Mouse (Mus musculus) liver, postnatal 0 days (tissue): ENCODE measurements around the gene Dsel. TPM values are rescaled to one million over a fixed set of nuclear protein-coding genes. Genes with fewer than 3 reads are reported as not detected.

Experiments used
- ATAC-seq: fragments of 200-750 bp; cut with Nextera tagmentation; 2 replicates; pipeline ENCODE4 v1.8.0; 2017; ENCODE audit warnings: mild to moderate bottlenecking, moderate library complexity
- DNase-seq: peaks from one replicate; pipeline ENCODE4 v3.0.0-alpha.2; 2016
- H3K27ac ChIP-seq: fragments of 300-500 bp; sonication (generic); 2 replicates; pipeline ENCODE4 v1.5.1; 2014; ENCODE audit warnings: antibody characterized with exemption, moderate library complexity, mild to moderate bottlenecking, low read depth
- H3K27me3 ChIP-seq: fragments of 300-500 bp; sonication (generic); 2 replicates; pipeline ENCODE4 v1.6.1; 2014; ENCODE audit warnings: low read length, control low read depth, mixed read lengths; ENCODE audit not compliant: insufficient read depth
- H3K36me3 ChIP-seq: fragments of 300-500 bp; sonication (generic); replicated peaks from 2 replicates; pipeline ENCODE4 v1.6.1; 2014; ENCODE audit warnings: mild to moderate bottlenecking, control low read depth, low read length, moderate library complexity, mixed read lengths; ENCODE audit not compliant: insufficient read depth
- H3K4me1 ChIP-seq: fragments of 300-500 bp; sonication (generic); 2 replicates; pipeline ENCODE4 v1.6.1; 2014; ENCODE audit warnings: antibody characterized with exemption, mild to moderate bottlenecking, control low read depth; ENCODE audit not compliant: insufficient read depth
- H3K4me2 ChIP-seq: fragments of 300-500 bp; sonication (generic); 2 replicates; pipeline ENCODE4 v1.6.1; 2014; ENCODE audit warnings: low read depth, mild to moderate bottlenecking, low read length, moderate library complexity, mixed read lengths
- H3K4me3 ChIP-seq: fragments of 300-500 bp; sonication (generic); 2 replicates; pipeline ENCODE4 v1.5.1; 2014; ENCODE audit warnings: low read depth, low read length
- H3K9ac ChIP-seq: fragments of 300-500 bp; sonication (generic); replicated peaks from 2 replicates; pipeline ENCODE4 v1.6.1; 2014; ENCODE audit warnings: mild to moderate bottlenecking, moderate library complexity
- H3K9me3 ChIP-seq: fragments of 300-500 bp; sonication (generic); 2 replicates; pipeline ENCODE4 v1.6.1; 2016; ENCODE audit warnings: mild to moderate bottlenecking, control low read depth, low read length, mixed read lengths
- CTCF ChIP-seq: sonication (generic); IDR thresholded peaks from 2 replicates; pipeline ENCODE4 v1.5.1; 2016; ENCODE audit warnings: antibody characterized with exemption, low read depth
- EP300 ChIP-seq: IDR thresholded peaks from 2 replicates; pipeline ENCODE4 v1.6.1; 2016; ENCODE audit warnings: antibody characterized with exemption, low read depth, mild to moderate bottlenecking
- WGBS: fragments of 180-500 bp; shearing (Covaris S2); extraction: QIAGEN DNeasy Blood & Tissue Kit; methylation state at CpG from one replicate; pipeline ENCODE4 v1.1.7; 2014; ENCODE audit not compliant: insufficient replicate concordance; 5-methylcytosine and 5-hydroxymethylcytosine counted together
- polyA plus RNA-seq: library from polyadenylated mRNA; unstranded; fragments of >200 nt; fragmentation: Nextera tagmentation; extraction: Ambion mirVana; gene quantifications from 2 replicates; pipeline ENCODE4 v1.2.1, GENCODE M21; 2015

The Dsel gene
- polyA plus RNA-seq, 1 experiment from 2014 or later: 0.35 TPM

DNA sequence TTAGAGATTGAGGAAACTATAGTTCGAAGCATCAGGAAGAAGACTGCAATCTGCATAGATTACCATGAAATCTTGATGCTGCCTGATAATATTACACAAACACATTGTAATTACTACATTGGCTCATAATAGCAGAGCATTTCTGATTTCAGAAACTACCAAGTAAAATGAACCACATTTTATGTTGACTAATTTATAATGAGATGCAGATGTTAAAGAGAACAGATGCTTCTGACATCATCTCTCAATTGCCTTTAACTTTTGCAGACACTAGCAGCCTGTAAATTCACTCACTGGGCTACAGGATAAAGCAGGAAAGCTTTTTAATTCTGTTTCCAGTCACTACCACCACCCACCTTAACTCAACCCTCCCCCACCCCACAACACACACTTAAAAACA lies 6.9 kb downstream of the Dsel start:
- Histone ChIP-seq H3K4me3 (no peak overlapping the region), H3K4me1 (no peaks in the 10 kb centered on the region), H3K27ac (no peak overlapping the region), H3K4me2 (no peak overlapping the region), H3K9me3 (no peaks in the 10 kb centered on the region), H3K9ac (no peak overlapping the region), H3K27me3 (no peaks in the 10 kb centered on the region), H3K36me3 (no peaks in the 10 kb centered on the region)
- ATAC-seq: no peak
- TF ChIP-seq CTCF (no peak), EP300 (no peak)
- no peak for DNase-seq
- WGBS: 74% methylated on average over 1 of the region's 1 CpGs

DNA sequence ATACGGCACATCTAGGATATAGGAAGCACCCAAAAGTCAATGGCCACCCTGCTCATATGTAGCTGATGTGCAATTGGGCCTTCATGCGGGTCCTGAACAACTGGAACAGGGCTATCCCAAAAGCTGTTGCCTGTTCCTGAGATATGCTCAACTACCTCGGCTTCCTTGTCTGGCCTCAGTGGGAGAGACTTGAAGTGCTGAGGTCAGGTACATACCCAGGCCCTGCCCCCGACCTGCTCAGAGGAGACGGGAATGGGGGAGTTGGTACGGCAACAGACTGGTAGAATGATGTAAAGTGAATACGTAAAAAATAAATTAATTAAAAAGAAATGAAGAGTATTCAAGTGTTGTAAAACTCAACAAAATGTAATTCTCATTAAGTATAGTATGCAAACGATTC lies 12.3 kb downstream of the Dsel start:
- TF ChIP-seq EP300 (no peak), CTCF (no peak)
- no peaks in the 10 kb centered on the region for H3K4me1 ChIP-seq
- H3K27ac ChIP-seq: no peak overlapping the region
- no peak overlapping the region for H3K4me3 ChIP-seq
- 82% methylated on average over 8 of the region's 8 CpGs for WGBS
- no peaks in the 10 kb centered on the region for H3K9me3 ChIP-seq
- H3K27me3 ChIP-seq: no peaks in the 10 kb centered on the region
- no peak overlapping the region for H3K9ac ChIP-seq
- no peak overlapping the region for H3K4me2 ChIP-seq
- H3K36me3 ChIP-seq: no peaks in the 10 kb centered on the region
- no peak for DNase-seq
- no peak for ATAC-seq

DNA sequence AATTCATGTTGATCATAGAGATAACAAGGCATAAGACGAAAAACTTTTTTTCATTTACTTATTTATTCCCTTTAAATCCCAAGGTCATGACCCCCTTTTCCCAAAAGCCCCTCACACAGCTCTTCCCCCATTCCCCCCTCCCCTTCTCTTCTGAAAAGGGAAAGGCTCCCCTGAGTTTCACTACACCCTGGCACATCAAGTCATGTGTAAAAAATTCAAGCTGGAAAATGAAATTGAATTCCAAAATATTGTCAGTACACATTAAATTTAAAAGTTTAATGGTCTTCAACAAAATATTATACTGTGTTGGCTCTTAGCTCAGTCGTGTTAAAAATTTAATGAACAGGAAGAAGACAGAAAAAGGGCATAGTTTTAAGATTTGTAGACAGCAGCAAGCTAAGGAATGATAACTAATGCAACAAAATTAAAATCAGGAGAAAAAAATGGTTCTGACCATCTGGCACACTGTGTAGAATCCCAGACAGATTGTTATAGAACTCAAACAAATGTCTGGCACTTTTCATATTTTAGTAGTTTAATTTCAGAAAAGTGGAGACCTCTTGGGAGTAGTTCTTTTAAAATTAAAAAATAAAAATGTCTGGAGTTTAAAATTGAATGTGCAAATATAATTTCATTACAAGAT lies 31.0 kb downstream of the Dsel start:
- Histone ChIP-seq H3K4me3 (no peak overlapping the region), H3K9ac (no peak overlapping the region), H3K27me3 (no peaks in the 10 kb centered on the region), H3K9me3 (no peaks in the 10 kb centered on the region), H3K4me1 (no peaks in the 10 kb centered on the region), H3K4me2 (no peak overlapping the region), H3K36me3 (no peaks in the 10 kb centered on the region), H3K27ac (no peak overlapping the region)
- no peak for TF ChIP-seq EP300
- TF ChIP-seq CTCF: no peak
- ATAC-seq: no peak
- DNase-seq: no peak
- 61% methylated on average over 2 of the region's 2 CpGs for WGBS
